Mouse (Mus musculus) MEL (cell line): ENCODE measurements around the gene Smarca2. TPM values are rescaled to one million over a fixed set of nuclear protein-coding genes. Genes with fewer than 3 reads are reported as not detected.
A peak's percentile ranks its signal among the peaks of the same experiment; 100 is the strongest.

Experiments used
- DNase-seq: peaks from one replicate; pipeline ENCODE4 v3.0.0; 2011; ENCODE audit warnings: low read depth, low spot score
- H3K27ac ChIP-seq: 2 replicates; pipeline ENCODE4 v1.5.1; 2012; ENCODE audit warnings: low read depth, mild to moderate bottlenecking, control low read depth, low read length, moderate library complexity; ENCODE audit not compliant: control insufficient read depth
- H3K27me3 ChIP-seq, 2 experiments: fragments of 150-350 bp in 1 of 2; sonication (generic) in 1 of 2; 2 replicates each; pipeline ENCODE4 v1.6.1; 2012; ENCODE audit warnings: low read length in 2 of 2, mild to moderate bottlenecking in 2 of 2, improper control_type of control experiment in 1 of 2, moderate library complexity in 1 of 2; ENCODE audit not compliant: insufficient read depth in 2 of 2, control insufficient read depth in 1 of 2
- H3K36me3 ChIP-seq, 2 experiments: 2 replicates each; pipeline ENCODE4 v1.6.1; 2012 to 2014; ENCODE audit warnings: low read length in 2 of 2, improper control_type of control experiment in 1 of 2, inconsistent platforms in 1 of 2, mild to moderate bottlenecking in 1 of 2; ENCODE audit not compliant: insufficient read depth in 2 of 2, control insufficient read depth in 1 of 2
- H3K4me1 ChIP-seq, 2 experiments: fragments of 150-350 bp in 1 of 2; sonication (generic) in 1 of 2; 2 replicates each; pipeline ENCODE4 v1.6.1; 2012; ENCODE audit warnings: low read length in 2 of 2, improper control_type of control experiment in 1 of 2, mild to moderate bottlenecking in 1 of 2; ENCODE audit not compliant: insufficient read depth in 2 of 2, control insufficient read depth in 1 of 2
- H3K4me3 ChIP-seq, 2 experiments: fragments of 150-350 bp in 1 of 2; sonication (generic) in 1 of 2; 2 replicates each; pipeline ENCODE4 v1.5.1; 2012; ENCODE audit warnings: low read depth in 2 of 2, low read length in 2 of 2, mild to moderate bottlenecking in 2 of 2, moderate library complexity in 2 of 2, control low read depth in 1 of 2, improper control_type of control experiment in 1 of 2; ENCODE audit not compliant: control insufficient read depth in 1 of 2, insufficient read depth in 1 of 2
- H3K79me2 ChIP-seq: 2 replicates; pipeline ENCODE4 v1.6.1; 2012; ENCODE audit warnings: mild to moderate bottlenecking, low read length, moderate library complexity; ENCODE audit not compliant: control insufficient read depth, poor library complexity, insufficient read depth
- H3K9ac ChIP-seq: 2 replicates; pipeline ENCODE4 v1.6.1; 2012; ENCODE audit warnings: low read depth, mild to moderate bottlenecking, control low read depth, low read length, moderate library complexity; ENCODE audit not compliant: control insufficient read depth, poor library complexity, severe bottlenecking
- H3K9me3 ChIP-seq: fragments of 150-350 bp; sonication (generic); replicated peaks from 2 replicates; pipeline ENCODE4 v1.6.1; 2012; ENCODE audit warnings: mild to moderate bottlenecking, low read length, improper control_type of control experiment, moderate library complexity; ENCODE audit not compliant: insufficient read depth
- BHLHE40 ChIP-seq: IDR thresholded peaks from 2 replicates; pipeline ENCODE4 v1.6.1; 2012; ENCODE audit warnings: low read depth, mild to moderate bottlenecking, inconsistent platforms, low read length, improper control_type of control experiment, borderline replicate concordance
- CHD2 ChIP-seq: IDR thresholded peaks from 2 replicates; pipeline ENCODE4 v1.6.1; 2011; ENCODE audit warnings: low read length, improper control_type of control experiment
- E2F4 ChIP-seq: IDR thresholded peaks from 2 replicates; pipeline ENCODE4 v1.6.1; 2011; ENCODE audit warnings: low read depth, low read length, improper control_type of control experiment, borderline replicate concordance
- EP300 ChIP-seq, 2 experiments: IDR thresholded peaks; 2 replicates each; pipeline ENCODE4 v1.6.1; 2011; ENCODE audit warnings: improper control_type of control experiment in 2 of 2, low read length in 2 of 2, low read depth in 1 of 2, mild to moderate bottlenecking in 1 of 2
- ETS1 ChIP-seq: IDR thresholded peaks from 2 replicates; pipeline ENCODE4 v1.6.1; 2012; ENCODE audit warnings: low read depth, mild to moderate bottlenecking, inconsistent platforms, low read length, improper control_type of control experiment, moderate library complexity
- GATA1 ChIP-seq: IDR thresholded peaks from 2 replicates; pipeline ENCODE4 v1.6.1; 2011; ENCODE audit warnings: low read depth, low read length, improper control_type of control experiment
- HCFC1 ChIP-seq: IDR thresholded peaks from 2 replicates; pipeline ENCODE4 v1.6.1; 2012; ENCODE audit warnings: low read depth, mild to moderate bottlenecking, inconsistent platforms, low read length, improper control_type of control experiment, moderate library complexity
- KAT2A ChIP-seq: conservative IDR thresholded peaks from 2 replicates; pipeline ENCODE4 v1.6.1; 2012; ENCODE audit warnings: low read depth, low read length, improper control_type of control experiment, inconsistent platforms
- MAX ChIP-seq: IDR thresholded peaks from 2 replicates; pipeline ENCODE4 v1.6.1; 2011; ENCODE audit warnings: low read length, improper control_type of control experiment
- MAZ ChIP-seq: IDR thresholded peaks from 2 replicates; pipeline ENCODE4 v1.6.1; 2012; ENCODE audit warnings: low read depth, mild to moderate bottlenecking, inconsistent platforms, low read length, improper control_type of control experiment
- MEF2A ChIP-seq: IDR thresholded peaks from 2 replicates; pipeline ENCODE4 v1.6.1; 2014; ENCODE audit warnings: low read depth, mild to moderate bottlenecking, inconsistent platforms, low read length, improper control_type of control experiment; ENCODE audit not compliant: poor library complexity, insufficient replicate concordance, severe bottlenecking; ENCODE audit errors: extremely low read depth
- MYB ChIP-seq: IDR thresholded peaks from 2 replicates; pipeline ENCODE4 v1.6.1; 2011; ENCODE audit warnings: mild to moderate bottlenecking, low read depth, low read length, improper control_type of control experiment
- MYC ChIP-seq: IDR thresholded peaks from 2 replicates; pipeline ENCODE4 v1.6.1; 2011; ENCODE audit warnings: low read depth, mild to moderate bottlenecking, low read length, improper control_type of control experiment, moderate library complexity
- NELFE ChIP-seq: IDR thresholded peaks from 2 replicates; pipeline ENCODE4 v1.6.1; 2011; ENCODE audit warnings: low read depth, low read length, improper control_type of control experiment
- POLR2A ChIP-seq, 2 experiments: IDR thresholded peaks; 2 replicates each; pipeline ENCODE4 v1.6.1; 2011 to 2012; ENCODE audit warnings: low read length in 2 of 2, mild to moderate bottlenecking in 2 of 2, control low read depth in 1 of 2, improper control_type of control experiment in 1 of 2, low read depth in 1 of 2, moderate library complexity in 1 of 2; ENCODE audit not compliant: control insufficient read depth in 1 of 2, insufficient read depth in 1 of 2, poor library complexity in 1 of 2
- POLR2AphosphoS2 ChIP-seq: IDR thresholded peaks from 2 replicates; pipeline ENCODE4 v1.6.1; 2011; ENCODE audit warnings: low read length, improper control_type of control experiment
- RAD21 ChIP-seq: IDR thresholded peaks from 2 replicates; pipeline ENCODE4 v1.6.1; 2011; ENCODE audit warnings: mild to moderate bottlenecking, low read depth, low read length, improper control_type of control experiment
- SMC3 ChIP-seq: IDR thresholded peaks from 2 replicates; pipeline ENCODE4 v1.6.1; 2011; ENCODE audit warnings: low read depth, low read length, improper control_type of control experiment
- TAL1 ChIP-seq: IDR thresholded peaks from 2 replicates; pipeline ENCODE4 v1.6.1; 2012; ENCODE audit warnings: mild to moderate bottlenecking, inconsistent platforms, low read length, moderate library complexity, mixed read lengths
- UBTF ChIP-seq: IDR thresholded peaks from 2 replicates; pipeline ENCODE4 v1.6.1; 2012; ENCODE audit warnings: low read depth, mild to moderate bottlenecking, inconsistent platforms, low read length, improper control_type of control experiment, moderate library complexity, borderline replicate concordance; ENCODE audit not compliant: insufficient read depth
- ZC3H11A ChIP-seq: IDR thresholded peaks from 2 replicates; pipeline ENCODE4 v1.6.1; 2012; ENCODE audit warnings: low read depth, mild to moderate bottlenecking, inconsistent platforms, low read length, improper control_type of control experiment
- polyA plus RNA-seq, 2 experiments: library from polyadenylated mRNA; stranded (reverse) in 1 of 2; unstranded in 1 of 2; fragments of >175 nt in 1 of 2; fragments of >200 nt in 1 of 2; gene quantifications; 2 replicates each; pipeline versions ENCODE4 v1.2.1 to v1.2.4; 2012; ENCODE audit warnings: low replicate concordance in 2 of 2, low read depth in 1 of 2; ENCODE audit not compliant: insufficient read length in 2 of 2, insufficient read depth in 1 of 2, missing spikeins in 1 of 2
- total RNA-seq: library from RNA; depleted of rRNA; stranded (reverse); fragments of 300-350 nt; gene quantifications from 2 replicates; pipeline ENCODE4 v1.2.3, GENCODE M21; 2012

The Smarca2 gene
- total and polyA plus RNA-seq, 3 experiments = 6.6 to 23.2 TPM; not detected in 1

DNA sequence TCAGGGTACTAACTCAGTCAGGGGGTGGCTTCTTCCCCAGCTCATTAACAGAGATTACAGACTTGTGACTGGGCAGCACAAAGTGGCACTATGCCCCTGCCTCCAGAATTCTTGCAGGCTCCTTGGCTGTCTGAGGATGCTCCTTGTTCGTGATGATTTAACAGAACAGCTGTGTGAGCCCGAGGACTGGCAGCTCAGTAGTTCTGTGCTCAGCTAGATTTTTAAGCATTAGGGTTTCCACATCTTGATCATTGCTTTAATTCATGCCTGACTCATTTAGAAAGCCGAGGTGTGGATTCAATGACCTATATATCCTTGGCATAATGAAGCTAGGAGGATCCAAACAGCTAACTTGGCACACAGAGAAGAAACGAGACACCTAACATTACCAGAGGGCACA lies 191.2 kb downstream of the Smarca2 start:
- Histone ChIP-seq H3K9me3 (no peaks in the 10 kb centered on the region), H3K79me2 (no peaks in the 10 kb centered on the region), H3K27ac (no peak overlapping the region), H3K4me1 (no peaks in the 10 kb centered on the region), H3K36me3 (no peaks in the 10 kb centered on the region), H3K4me3 (no peak overlapping the region), H3K9ac (no peak overlapping the region), H3K27me3 (no peaks in the 10 kb centered on the region)
- no peak for TF ChIP-seq CHD2
- TF ChIP-seq UBTF = no peak
- no peak for TF ChIP-seq EP300 (IDR thresholded peaks at IDR 0.05; ENCODE audit: low read depth in 1 of 2, low read length in 2 of 2)
- no peak for TF ChIP-seq E2F4
- TF ChIP-seq POLR2A (IDR thresholded peaks at IDR 0.05; ENCODE audit: control insufficient read depth in 1 of 2, insufficient read depth in 1 of 2, low read depth in 1 of 2, low read length in 2 of 2, poor library complexity in 1 of 2) = no peak
- TF ChIP-seq NELFE = no peak
- no peak for TF ChIP-seq KAT2A
- no peak for TF ChIP-seq BHLHE40
- no peak for DNase-seq

- no peak for TF ChIP-seq HCFC1
- no peak for TF ChIP-seq KAT2A
- TF ChIP-seq ETS1 = no peak
- no peak for TF ChIP-seq POLR2AphosphoS2
- TF ChIP-seq MAX = no peak
- no peak for TF ChIP-seq UBTF
- TF ChIP-seq MYB = no peak
- TF ChIP-seq GATA1 = no peak
- no peak for TF ChIP-seq BHLHE40
- TF ChIP-seq MEF2A = no peak
- no peak for TF ChIP-seq SMC3
- TF ChIP-seq ZC3H11A = no peak
- TF ChIP-seq RAD21 = no peak
- TF ChIP-seq NELFE = no peak
- no peak for TF ChIP-seq MYC
- no peak for TF ChIP-seq TAL1
- no peak for TF ChIP-seq MAZ
- Histone ChIP-seq H3K9me3 (no peaks in the 10 kb centered on the region), H3K9ac (peak overlapping the region; percentile 8; the same call in 1 of the 2 replicates), H3K4me3 (peak overlapping the region; percentile 25 to 54; a peak in 2 of 4 replicates), H3K79me2 (no peaks in the 10 kb centered on the region), H3K27ac (no peak overlapping the region), H3K27me3 (no peaks in the 10 kb centered on the region), H3K36me3 (no peaks in the 10 kb centered on the region; a peak in 1 of 4 replicates), H3K4me1 (no peaks in the 10 kb centered on the region)
- no peak for DNase-seq
Observed at GRCm38 (mm10) chr19:26804401-26804800, 199.6 kb downstream of the Smarca2 start.
